Mouse (Mus musculus) cerebellum, postnatal 14 days (tissue): ENCODE results near the gene Xlr3b.
"Not testable (repeated sequence)": the region's sequence is repeated elsewhere in the genome, so short reads cannot be mapped to it uniquely, and the experiment has no call there.

Experiments used
- DNase-seq, 2 experiments: peaks; one replicate each; pipeline ENCODE4 v3.0.0; 2021; ENCODE audit warnings: mixed read lengths in 2 of 2

Gene Xlr3b

DNA sequence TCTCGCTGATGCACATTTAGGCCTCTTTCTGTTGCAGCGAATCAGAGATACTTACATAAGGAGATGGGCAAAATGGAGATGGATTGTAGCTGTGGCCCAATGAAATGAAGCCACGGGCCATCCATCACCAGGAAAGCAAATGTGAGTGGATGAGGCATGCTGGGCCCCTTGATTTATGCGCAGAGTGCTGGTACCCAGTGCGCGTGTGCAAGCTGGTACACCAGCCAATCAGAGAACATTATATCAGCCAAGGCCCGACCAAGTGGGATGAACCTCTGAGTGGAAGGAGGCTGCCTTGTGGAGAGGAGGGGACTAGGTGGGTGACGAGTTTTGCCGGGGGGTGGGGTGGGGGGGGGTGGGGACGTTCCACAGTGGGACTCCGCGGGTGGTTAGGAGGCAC is at the start of gene Xlr3b:
Xlr3b (plus strand) TSS at position 274 of the 400 bp plus-strand sequence.
- peak in 1 of 2 experiments; percentile 15 for DNase-seq

DNA sequence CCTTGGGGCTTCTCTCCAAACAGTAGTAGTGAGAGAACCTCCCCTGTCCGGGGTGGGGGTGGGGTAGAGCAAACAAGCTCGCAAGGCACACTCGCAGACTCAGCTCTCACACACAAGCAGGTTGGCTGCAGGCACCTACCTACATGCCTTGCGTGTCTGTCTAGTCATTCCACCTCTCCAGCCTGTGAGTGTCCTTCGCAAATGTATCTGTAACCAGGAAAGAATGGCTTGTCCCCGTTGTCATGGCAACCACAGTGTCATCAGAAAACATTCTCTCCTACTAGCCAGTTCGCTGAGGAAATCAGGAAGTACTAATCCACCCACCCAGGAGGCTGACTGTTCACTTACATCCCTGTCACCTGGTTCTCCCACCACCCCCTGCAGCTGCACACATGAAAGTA is 48.8 kb upstream of the Xlr3b start:
- DNase-seq, result not testable (repeated sequence)

DNA sequence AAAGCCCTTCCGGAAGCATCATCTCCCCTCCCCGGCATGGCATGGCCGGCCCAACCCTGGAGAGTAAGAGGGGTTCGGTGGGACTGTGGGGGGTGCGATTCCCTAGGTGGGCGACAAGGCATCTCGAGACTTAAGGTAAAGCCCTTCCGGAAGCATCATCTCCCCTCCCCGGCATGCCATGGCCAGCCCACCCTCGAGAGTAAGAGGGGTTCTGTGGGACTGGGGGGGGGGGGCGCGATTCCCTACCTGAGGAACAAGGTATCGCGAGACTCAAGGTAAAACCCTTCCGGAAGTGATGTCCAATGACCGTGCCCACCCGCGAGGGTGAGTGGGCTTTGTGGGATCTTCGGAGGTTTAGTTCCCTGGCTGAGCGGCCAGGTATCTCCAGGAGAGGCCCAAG is 43.5 kb upstream of the Xlr3b start, which contains the start of gene Xlr5b:
Xlr5b (plus strand) TSS at position 301 of the 400 bp plus-strand sequence.
- not testable (repeated sequence) for DNase-seq

DNA sequence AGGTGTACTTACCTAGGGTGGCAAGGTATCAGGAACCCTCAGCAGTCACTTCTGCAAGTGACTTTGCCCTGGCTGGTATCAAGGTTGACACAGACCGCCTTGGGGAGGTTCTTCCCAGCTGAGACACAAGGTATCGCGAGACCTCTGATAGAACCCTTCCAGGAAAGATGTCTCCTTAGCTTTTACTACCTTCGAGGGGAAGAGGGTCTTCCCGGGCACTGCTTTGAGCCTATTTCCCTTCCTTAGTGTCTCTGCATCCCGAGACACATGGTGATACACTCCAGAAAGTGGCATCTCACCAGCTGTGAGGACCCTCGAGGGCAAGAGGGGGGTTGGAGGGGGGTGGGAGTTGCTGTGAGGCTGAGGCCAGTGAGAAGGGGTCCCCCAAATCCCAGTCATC is 42.7 kb upstream of the Xlr3b start, which contains the start of gene DXBay18:
DXBay18 (minus strand) TSS at position 101 of the 400 bp plus-strand sequence.
- DNase-seq, result not testable (repeated sequence)

DNA sequence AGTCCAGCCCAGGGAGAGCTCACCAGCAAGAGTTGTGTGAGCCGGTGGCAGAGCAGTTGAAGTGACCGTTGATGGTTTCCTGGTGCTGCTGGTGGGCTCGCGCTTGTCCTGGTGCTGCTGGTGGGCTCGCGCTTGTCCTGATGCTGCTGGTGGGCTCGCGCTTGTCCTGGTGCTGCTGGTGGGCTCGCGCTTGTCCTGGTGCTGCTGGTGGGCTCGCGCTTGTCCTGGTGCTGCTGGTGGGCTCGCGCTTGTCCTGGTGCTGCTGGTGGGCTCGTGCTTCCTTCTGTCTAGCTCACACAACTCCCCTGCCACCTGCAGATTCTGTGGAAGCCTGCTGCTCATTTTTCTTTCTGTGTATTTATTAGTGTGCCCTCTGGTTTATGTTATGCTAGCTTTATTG is 15.1 kb upstream of the Xlr3b start, which contains the start of gene Spin2d:
Spin2d (minus strand) TSS at position 101 of the 400 bp plus-strand sequence.
- not testable (repeated sequence) for DNase-seq

DNA sequence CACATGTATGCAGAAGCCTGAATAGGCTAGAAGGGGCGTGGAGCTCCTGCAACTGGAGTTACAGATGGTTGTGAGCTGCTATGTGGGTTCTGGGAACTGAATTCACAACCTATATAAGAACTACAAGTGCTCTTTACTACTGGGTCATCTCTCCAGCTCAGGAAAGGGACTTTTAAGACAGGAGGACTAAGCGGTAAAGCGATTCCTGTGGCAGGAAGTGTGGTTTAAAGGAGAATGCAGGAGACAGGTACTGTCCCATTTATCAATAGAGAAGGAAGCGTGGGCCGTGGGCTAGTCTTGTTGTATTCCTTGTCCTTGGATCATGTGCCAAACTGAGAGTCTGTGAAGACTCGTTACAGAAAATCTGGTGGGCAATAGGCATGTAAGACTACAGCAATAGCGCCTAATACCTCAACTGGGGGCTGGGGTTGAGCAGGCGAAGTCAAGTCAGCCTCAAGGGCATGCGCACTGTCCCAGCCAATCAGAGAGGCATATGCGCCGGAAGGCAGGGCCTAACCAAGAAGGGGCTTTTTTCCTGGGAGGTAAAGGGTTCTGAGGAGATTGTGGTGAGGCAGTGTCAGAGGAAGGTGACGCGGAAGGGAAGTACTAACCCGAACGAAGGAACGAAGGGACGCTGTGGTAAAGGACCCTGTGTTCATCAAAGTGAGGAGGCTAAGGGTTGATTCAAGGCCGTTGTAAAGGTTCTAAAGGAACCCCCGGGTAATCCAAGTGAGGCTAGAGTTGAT is 22.0 kb downstream of the Xlr3b start, which contains the start of gene Xlr4b:
Xlr4b (plus strand) TSS at position 515 of the 746 bp plus-strand sequence.
- DNase-seq, result not testable (repeated sequence)

DNA sequence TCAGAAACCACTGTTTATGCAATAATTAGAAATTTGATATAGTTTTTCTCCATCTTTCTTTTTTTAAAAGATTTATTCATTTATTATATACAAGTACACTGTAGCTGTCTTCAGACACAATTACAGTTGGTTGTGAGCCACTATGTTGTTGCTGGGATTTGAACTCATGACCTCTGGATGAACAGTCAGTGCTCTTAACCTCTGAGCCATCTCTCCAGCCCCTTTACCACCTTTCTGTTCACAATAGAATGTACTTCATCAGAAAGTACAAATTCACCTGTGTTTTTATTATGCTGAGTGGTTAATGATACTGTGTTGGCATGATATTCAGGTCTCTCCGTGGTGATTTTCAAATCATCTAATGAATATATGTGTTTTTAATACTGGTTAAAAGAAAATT is 33.4 kb downstream of the Xlr3b start:
- no peak for DNase-seq

DNA sequence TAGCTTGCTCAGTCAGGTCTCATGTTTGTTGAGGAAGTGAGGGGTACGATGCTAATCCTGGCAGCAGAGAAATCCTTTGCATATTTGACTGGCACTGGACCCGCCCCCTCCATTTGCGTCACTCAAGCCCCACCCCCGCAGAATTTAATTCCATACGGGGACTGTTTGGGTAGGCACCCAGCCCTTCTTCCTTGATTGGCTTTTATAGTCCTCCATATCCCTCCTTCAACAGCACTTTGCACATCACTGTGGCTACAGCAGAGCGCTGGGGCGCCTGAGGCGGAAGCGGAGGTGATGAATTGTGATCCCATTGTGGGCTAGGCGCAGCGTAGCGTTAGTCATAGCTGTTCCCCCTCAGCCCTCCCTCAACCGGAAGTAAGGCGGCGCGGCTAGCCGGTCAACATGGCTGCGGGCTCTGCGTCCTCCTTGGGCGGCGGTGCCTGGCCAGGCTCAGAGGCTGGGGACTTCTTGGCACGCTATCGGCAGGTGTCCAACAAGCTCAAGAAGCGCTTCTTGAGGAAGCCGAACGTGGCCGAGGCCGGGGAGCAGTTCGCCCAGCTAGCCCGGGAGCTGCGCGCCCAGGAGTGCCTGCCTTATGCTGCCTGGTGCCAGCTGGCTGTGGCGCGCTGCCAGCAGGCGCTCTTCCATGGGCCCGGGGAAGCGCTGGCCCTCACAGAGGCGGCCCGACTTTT is 36.1 kb downstream of the Xlr3b start, which contains the start of gene F8a:
F8a (plus strand) TSS at position 378 of the 692 bp plus-strand sequence.
- DNase-seq, result peak; percentile 82 to 83

DNA sequence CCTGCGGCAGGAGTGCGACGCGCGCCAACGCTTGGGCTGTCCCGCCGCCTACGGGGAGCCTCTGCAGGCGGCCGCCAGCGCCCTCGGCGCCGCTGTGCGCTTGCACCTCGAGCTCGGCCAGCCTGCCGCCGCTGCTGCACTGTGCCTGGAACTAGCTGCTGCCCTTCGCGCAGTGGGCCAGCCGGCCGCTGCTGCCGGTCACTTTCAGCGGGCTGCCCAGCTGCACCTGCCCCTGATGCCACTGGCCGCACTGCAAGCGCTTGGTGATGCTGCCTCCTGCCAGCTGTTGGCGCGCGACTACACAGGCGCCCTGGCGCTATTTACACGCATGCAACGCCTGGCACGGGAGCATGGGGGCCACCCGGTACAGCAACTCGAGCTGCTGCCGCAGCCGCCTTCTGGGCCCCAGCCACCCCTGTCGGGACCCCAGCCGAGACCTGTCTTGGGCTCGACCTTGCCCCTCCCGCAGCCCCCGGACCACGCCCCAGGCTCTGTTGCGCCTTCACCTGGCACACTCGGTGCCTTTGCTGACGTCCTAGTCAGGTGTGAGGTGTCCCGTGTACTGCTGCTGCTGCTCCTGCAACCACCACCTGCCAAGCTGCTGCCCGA is 36.7 kb downstream of the Xlr3b start:
- DNase-seq, result peak; percentile 66 to 68

DNA sequence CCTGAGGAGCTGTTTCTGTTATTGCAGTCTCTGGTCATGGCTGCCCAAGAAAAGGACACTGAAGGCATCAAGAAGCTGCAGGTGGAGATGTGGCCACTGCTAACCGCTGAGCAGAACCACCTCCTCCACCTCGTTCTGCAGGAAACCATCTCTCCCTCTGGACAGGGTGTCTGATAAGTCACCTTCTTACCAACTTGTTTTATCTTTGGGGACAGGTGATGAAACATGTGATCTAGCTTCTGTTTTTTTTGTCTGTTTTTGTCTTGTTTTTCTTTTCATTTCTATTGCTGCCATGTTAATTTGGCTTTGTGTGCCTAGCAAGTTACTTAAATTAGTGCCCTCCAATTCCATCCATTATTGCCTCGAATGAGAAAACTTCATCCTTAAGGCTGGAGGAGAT is 37.3 kb downstream of the Xlr3b start:
- DNase-seq, result no peak

DNA sequence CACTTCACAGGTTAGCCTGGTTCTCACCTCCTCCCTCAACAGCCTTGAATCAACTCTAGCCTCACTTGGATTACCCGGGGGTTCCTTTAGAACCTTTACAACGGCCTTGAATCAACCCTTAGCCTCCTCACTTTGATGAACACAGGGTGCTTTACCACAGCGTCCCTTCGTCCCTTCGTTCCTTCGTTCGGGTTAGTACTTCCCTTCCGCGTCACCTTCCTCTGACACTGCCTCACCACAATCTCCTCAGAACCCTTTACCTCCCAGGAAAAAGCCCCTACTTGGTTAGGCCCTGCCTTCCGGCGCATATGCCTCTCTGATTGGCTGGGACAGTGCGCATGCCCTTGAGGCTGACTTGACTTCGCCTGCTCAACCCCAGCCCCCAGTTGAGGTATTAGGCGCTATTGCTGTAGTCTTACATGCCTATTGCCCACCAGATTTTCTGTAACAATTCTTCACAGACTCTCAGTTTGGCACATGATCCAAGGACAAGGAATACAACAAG is 50.9 kb downstream of the Xlr3b start, which contains the start of gene Xlr4c:
Xlr4c (minus strand) TSS at position 310 of the 505 bp plus-strand sequence.
- not testable (repeated sequence) for DNase-seq
